In genomic region chr1:98055591-98055990, GRCm38 (mm10) we compare ENCODE assay signal across 23 mouse cellular contexts.
"Had no signal": no experiment of that assay in that cellular context is flagged by ENCODE, and none has a peak within 500 bp of the region (broad histone marks: within the 10 kb centered on the region; RNA-seq: fewer than 3 reads in every experiment).

No protein-coding gene starts in this region.

- H3K4me1 ChIP-seq: liver, embryonic 12.5 days; liver, embryonic 15.5 days; neural tube, embryonic 15.5 days had no signal

- H3K9ac ChIP-seq: limb, embryonic 13.5 days; liver, embryonic 12.5 days; liver, embryonic 15.5 days; neural tube, embryonic 12.5 days; neural tube, embryonic 15.5 days had no signal

- H3K27me3 ChIP-seq: limb, embryonic 13.5 days; liver, embryonic 12.5 days; liver, embryonic 15.5 days; neural tube, embryonic 12.5 days; neural tube, embryonic 15.5 days had no signal

- H3K4me2 ChIP-seq: limb, embryonic 13.5 days; liver, embryonic 12.5 days; liver, embryonic 15.5 days; neural tube, embryonic 12.5 days; neural tube, embryonic 15.5 days had no signal

- H3K36me3 ChIP-seq: limb, embryonic 10.5 days; limb, embryonic 13.5 days; liver, embryonic 12.5 days; liver, embryonic 15.5 days; neural tube, embryonic 12.5 days; neural tube, embryonic 15.5 days had no signal

- H3K27ac ChIP-seq: hindbrain, postnatal 0 days; limb, embryonic 10.5 days; limb, embryonic 13.5 days; liver, embryonic 12.5 days; liver, embryonic 15.5 days; neural tube, embryonic 12.5 days; neural tube, embryonic 15.5 days; stomach, postnatal 0 days had no signal

- H3K4me3 ChIP-seq: limb, embryonic 10.5 days; limb, embryonic 13.5 days; liver, embryonic 12.5 days; liver, embryonic 15.5 days; neural tube, embryonic 12.5 days; neural tube, embryonic 15.5 days had no signal

- DNase-seq: kidney, adult 18-20 months; layer of hippocampus, postnatal 36 days; liver; lung, adult 2 months; lung, postnatal 14 days; lung, postnatal 4 days; midbrain, embryonic 14.5 days; right cerebral cortex, adult 18-20 months; right cerebral cortex, postnatal 14 days; right cerebral cortex, postnatal 4 days; thymus, adult 2 months; thymus, postnatal 14 days; thymus, postnatal 4 days had no signal

- ATAC-seq: hindbrain, postnatal 0 days; inflammation-experienced regulatory T-cells, adult 6 months; intestine, embryonic 16.5 days; liver, embryonic 12.5 days had no signal

- H3K9me3 ChIP-seq: limb, embryonic 10.5 days; limb, embryonic 13.5 days; liver, embryonic 12.5 days; liver, embryonic 15.5 days; neural tube, embryonic 12.5 days; neural tube, embryonic 15.5 days had no signal
